In genomic region chr3:155099266-155099665, GRCm38 (mm10) we compare ENCODE assay signal across 32 mouse cellular contexts. TPM values are rescaled to one million over a fixed set of nuclear protein-coding genes. Genes with fewer than 3 reads are reported as not detected.
"Had no signal": no experiment of that assay in that cellular context is flagged by ENCODE, and none has a peak within 500 bp of the region (broad histone marks: within the 10 kb centered on the region; RNA-seq: fewer than 3 reads in every experiment).

No protein-coding gene starts in this region.

- H3K36me3 ChIP-seq: heart, embryonic 10.5 days; heart, embryonic 12.5 days; heart, embryonic 13.5 days; heart, embryonic 15.5 days; hindbrain, embryonic 10.5 days; hindbrain, embryonic 12.5 days; hindbrain, embryonic 13.5 days; hindbrain, embryonic 15.5 days; kidney, embryonic 15.5 days had no signal

- H3K4me2 ChIP-seq: heart, embryonic 11.5 days; heart, embryonic 12.5 days; heart, embryonic 13.5 days; heart, embryonic 15.5 days; hindbrain, embryonic 12.5 days; hindbrain, embryonic 13.5 days; hindbrain, embryonic 14.5 days; hindbrain, embryonic 15.5 days; kidney, embryonic 15.5 days had no signal

- H3K9ac ChIP-seq: heart, embryonic 12.5 days; heart, embryonic 13.5 days; heart, embryonic 15.5 days; hindbrain, embryonic 12.5 days; hindbrain, embryonic 13.5 days; hindbrain, embryonic 14.5 days; hindbrain, embryonic 15.5 days; kidney, embryonic 15.5 days had no signal

- H3K27me3 ChIP-seq: heart, embryonic 12.5 days; heart, embryonic 15.5 days; hindbrain, embryonic 12.5 days; hindbrain, embryonic 13.5 days; hindbrain, embryonic 15.5 days; kidney, embryonic 15.5 days had no signal

- H3K4me1 ChIP-seq: heart, embryonic 10.5 days; heart, embryonic 12.5 days; heart, embryonic 13.5 days; heart, embryonic 15.5 days; hindbrain, embryonic 10.5 days; hindbrain, embryonic 12.5 days; hindbrain, embryonic 13.5 days; hindbrain, embryonic 15.5 days; kidney, embryonic 15.5 days had no signal

- H3K4me3 ChIP-seq: heart, adult 2 months; heart, embryonic 10.5 days; heart, embryonic 12.5 days; heart, embryonic 13.5 days; heart, embryonic 15.5 days; hindbrain, embryonic 10.5 days; hindbrain, embryonic 12.5 days; hindbrain, embryonic 13.5 days; hindbrain, embryonic 15.5 days; kidney, embryonic 15.5 days; layer of hippocampus, adult 2 months; left cerebral cortex, adult 2 months had no signal

- DNase-seq: heart, adult 2 months; heart, postnatal 10 days; heart, postnatal 14 days; heart, postnatal 36 days; heart, postnatal 4 days; kidney, adult 11 months; kidney, adult 18-20 months; kidney, postnatal 14 days; kidney, postnatal 25 days; kidney, postnatal 4 days; layer of hippocampus, adult 9-11 months; layer of hippocampus, postnatal 36 days had no signal

- ATAC-seq: hindbrain, embryonic 16.5 days; hindbrain, postnatal 0 days; inflammation-experienced regulatory T-cells, adult 6 months had no signal

- H3K9me3 ChIP-seq: heart, embryonic 10.5 days; heart, embryonic 12.5 days; heart, embryonic 13.5 days; heart, embryonic 15.5 days; hindbrain, embryonic 10.5 days; hindbrain, embryonic 12.5 days; hindbrain, embryonic 13.5 days; hindbrain, embryonic 15.5 days; kidney, embryonic 15.5 days had no signal

- H3K27ac ChIP-seq: heart, adult 2 months; heart, embryonic 10.5 days; heart, embryonic 13.5 days; heart, embryonic 15.5 days; hindbrain, embryonic 10.5 days; hindbrain, embryonic 12.5 days; hindbrain, embryonic 13.5 days; hindbrain, embryonic 14.5 days; hindbrain, embryonic 15.5 days; hindbrain, postnatal 0 days; kidney, embryonic 15.5 days; kidney, postnatal 0 days; layer of hippocampus, adult 2 months; left cerebral cortex, adult 2 months had no signal

RNA-seq across cellular contexts. Expression of gene Lrriq3, which starts 6.0 kb away (rescaled TPM):
- polyA plus RNA-seq: large intestine, adult 2 months had no signal

RNA-seq across cellular contexts. Expression of gene Tnni3k, which starts 44.1 kb away (rescaled TPM):
- polyA plus RNA-seq: inflammation-experienced regulatory T-cells, adult 6 months; intestine, embryonic 14.5 days; kidney, embryonic 14.5 days; kidney, embryonic 15.5 days; kidney, postnatal 0 days had no signal
